Mouse (Mus musculus) MEL-GATA-1-ER (cell line): ENCODE results near the gene Pus7l.

Experiments used
- DNase-seq: peaks from one replicate; pipeline ENCODE4 v3.0.0-alpha.2; 2012; ENCODE audit warnings: low read depth; ENCODE audit errors: extremely low read depth

Pus7l gene

GRCm38 (mm10) chr15:94477287-94477686, 66.1 kb downstream of the Pus7l start:
- DNase-seq = no peak

GRCm38 (mm10) chr15:94475975-94476374, 67.4 kb downstream of the Pus7l start:
- no peak for DNase-seq
